Mouse (Mus musculus) spleen, adult 2 months (tissue): ENCODE measurements at regions not wholly inside any gene's neighbourhood (a gene's known extent, or its start where the extent isn't known, plus 50 kb on each side); places are given as distances from the start of the nearest gene placed in this dataset.

Experiments used
- DNase-seq, 2 experiments: peaks; one replicate each; pipeline versions ENCODE4 v3.0.0 to v3.0.0-alpha.2; 2012 to 2021; ENCODE audit warnings: low spot score in 2 of 2, low read depth in 1 of 2
- H3K27ac ChIP-seq: fragments of 200-500 bp; 2 replicates; pipeline ENCODE4 v1.5.1; 2012; ENCODE audit warnings: low read length, inconsistent platforms; ENCODE audit not compliant: insufficient read depth
- H3K27me3 ChIP-seq: fragments of 200-500 bp; 2 replicates; pipeline ENCODE4 v1.6.1; 2012; ENCODE audit warnings: mild to moderate bottlenecking, moderate library complexity, low read length, inconsistent platforms; ENCODE audit not compliant: control insufficient read depth, insufficient read depth
- H3K36me3 ChIP-seq: fragments of 200-500 bp; 2 replicates; pipeline ENCODE4 v1.6.1; 2012; ENCODE audit warnings: mild to moderate bottlenecking, low read length, inconsistent platforms; ENCODE audit not compliant: control insufficient read depth, insufficient read depth
- H3K4me1 ChIP-seq: fragments of 200-500 bp; 2 replicates; pipeline ENCODE4 v1.6.1; 2011; ENCODE audit warnings: inconsistent platforms; ENCODE audit not compliant: control insufficient read depth, insufficient read depth, insufficient read length
- H3K4me3 ChIP-seq: fragments of 200-500 bp; 2 replicates; pipeline ENCODE4 v1.5.1; 2011; ENCODE audit warnings: mild to moderate bottlenecking, inconsistent platforms; ENCODE audit not compliant: insufficient read depth, insufficient read length; ENCODE audit errors: extremely low read depth
- CTCF ChIP-seq: fragments of 200-500 bp; IDR thresholded peaks from 2 replicates; pipeline ENCODE4 v1.5.1; 2011; ENCODE audit warnings: mild to moderate bottlenecking, inconsistent platforms; ENCODE audit not compliant: insufficient read depth, insufficient read length, insufficient replicate concordance; ENCODE audit errors: extremely low read depth
- POLR2A ChIP-seq: fragments of 200-500 bp; IDR thresholded peaks from 2 replicates; pipeline ENCODE4 v1.6.1; 2011; ENCODE audit warnings: low read depth, low read length, inconsistent platforms
- WGBS: fragments of 180-500 bp; shearing (Covaris S2); methylation state at CpG from one replicate; pipeline ENCODE4 v1.1.7; 2018; 5-methylcytosine and 5-hydroxymethylcytosine counted together

GRCm38 (mm10) chr14:73894844-73895243 lies 233.8 kb downstream of the Gm21750 start:
- Histone ChIP-seq H3K4me1 (no peaks in the 10 kb centered on the region), H3K27ac (no peak overlapping the region), H3K36me3 (no peaks in the 10 kb centered on the region), H3K4me3 (no peak overlapping the region), H3K27me3 (no peaks in the 10 kb centered on the region)
- 64% methylated on average over 2 of the region's 2 CpGs for WGBS
- no peak for TF ChIP-seq POLR2A
- TF ChIP-seq CTCF: no peak
- DNase-seq: no peak

- no peak for DNase-seq
- H3K36me3 ChIP-seq: no peaks in the 10 kb centered on the region
- TF ChIP-seq POLR2A (no peak), CTCF (no peak)
- H3K27me3 ChIP-seq: no peaks in the 10 kb centered on the region
- no peak overlapping the region for H3K27ac ChIP-seq
- WGBS: 57% methylated on average over 3 of the region's 3 CpGs
- no peak overlapping the region for H3K4me3 ChIP-seq
- no peaks in the 10 kb centered on the region for H3K4me1 ChIP-seq
Measured at GRCm38 (mm10) chr14:73895266-73895665, 234.2 kb downstream of the Gm21750 start.

DNA sequence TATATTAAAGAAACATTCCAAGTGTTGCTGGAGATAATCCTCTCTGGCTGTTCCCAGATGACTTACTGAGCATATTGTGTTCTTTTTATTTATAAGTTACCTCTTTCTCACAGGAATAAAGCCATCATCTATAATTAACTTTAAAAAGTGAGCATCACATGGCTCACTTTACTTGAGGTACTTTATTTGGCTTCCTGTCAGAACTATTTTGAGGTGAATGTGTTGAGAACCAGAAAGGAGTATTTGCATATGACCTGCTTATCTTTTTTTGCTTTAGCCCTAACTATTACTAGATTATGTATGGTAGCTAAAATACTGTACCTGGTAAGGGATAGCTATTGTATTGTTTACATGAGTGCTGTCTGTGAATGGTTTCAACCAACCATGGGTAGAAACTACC lies 238.1 kb downstream of the Gm21750 start:
- no peak for TF ChIP-seq CTCF
- no peak for TF ChIP-seq POLR2A
- Histone ChIP-seq H3K27me3 (no peaks in the 10 kb centered on the region), H3K4me1 (no peaks in the 10 kb centered on the region), H3K36me3 (no peaks in the 10 kb centered on the region), H3K27ac (no peak overlapping the region), H3K4me3 (no peak overlapping the region)
- DNase-seq: no peak

- DNase-seq: no peak
- Histone ChIP-seq H3K4me1 (no peaks in the 10 kb centered on the region), H3K4me3 (no peak overlapping the region), H3K27ac (no peak overlapping the region), H3K27me3 (no peaks in the 10 kb centered on the region), H3K36me3 (no peaks in the 10 kb centered on the region)
- 46% methylated on average over 6 of the region's 6 CpGs for WGBS
- TF ChIP-seq POLR2A: no peak
- TF ChIP-seq CTCF: no peak
Measured at GRCm38 (mm10) chr14:73902085-73902713, 241.2 kb downstream of the Gm21750 start.

DNA sequence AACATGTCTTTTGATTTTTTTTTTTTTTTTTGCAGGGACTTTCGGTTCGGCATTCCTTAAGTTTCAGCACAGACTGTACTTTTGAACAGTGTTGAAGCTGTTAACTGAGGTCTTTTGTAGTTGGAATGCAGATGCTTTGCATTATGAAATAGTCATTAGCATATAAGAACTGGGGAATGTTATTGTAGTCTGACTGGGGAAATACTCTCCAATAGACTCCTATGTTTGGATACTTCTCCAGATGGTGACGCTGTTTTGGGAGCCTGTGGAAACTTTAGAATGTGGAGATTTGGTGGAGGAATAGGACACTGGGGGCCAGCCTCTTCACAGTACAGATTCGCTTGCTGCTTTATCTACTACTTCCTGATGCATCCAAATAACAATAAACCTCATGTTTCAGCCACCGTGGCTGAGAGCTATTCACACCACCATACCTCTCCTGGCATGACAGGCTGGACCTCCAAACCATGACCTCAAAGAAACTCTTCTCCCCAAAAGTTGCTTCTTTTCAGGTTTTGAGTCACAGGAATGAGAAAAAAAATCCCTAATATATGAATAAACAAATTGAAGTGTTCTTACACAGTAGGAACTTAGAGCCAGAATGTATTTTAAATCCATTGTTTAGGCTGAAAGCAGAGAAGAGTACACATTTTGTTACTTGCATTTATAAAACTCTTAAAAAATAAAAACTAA lies 252.9 kb downstream of the Gm21750 start:
- no peak overlapping the region for H3K4me3 ChIP-seq
- H3K27ac ChIP-seq: no peak overlapping the region
- no peak for TF ChIP-seq POLR2A
- no peak for TF ChIP-seq CTCF
- H3K4me1 ChIP-seq: no peaks in the 10 kb centered on the region
- H3K27me3 ChIP-seq: no peaks in the 10 kb centered on the region
- DNase-seq: no peak
- no peaks in the 10 kb centered on the region for H3K36me3 ChIP-seq
- WGBS: 80% methylated on average over 5 of the region's 5 CpGs

DNA sequence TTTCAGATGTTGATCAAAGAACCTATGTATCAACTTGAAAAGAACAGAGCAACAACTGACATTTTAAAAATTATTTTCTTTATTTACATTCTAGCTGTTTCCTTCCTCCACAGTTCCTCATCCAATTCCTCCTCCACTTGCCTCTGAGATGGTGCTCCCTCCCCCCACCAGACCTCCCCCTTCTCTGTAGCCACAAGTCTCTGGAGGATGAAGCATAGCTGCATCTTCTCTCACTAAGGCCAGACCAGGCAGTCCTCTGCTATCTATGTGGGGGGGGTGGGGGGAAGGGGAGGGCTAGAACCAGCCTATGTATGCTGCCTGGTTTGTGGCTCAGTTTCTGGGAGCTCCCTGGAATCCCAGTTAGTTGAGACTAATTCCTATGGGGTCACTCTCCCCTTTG lies 255.0 kb downstream of the Gm21750 start:
- H3K27ac ChIP-seq: no peak overlapping the region
- H3K27me3 ChIP-seq: no peaks in the 10 kb centered on the region
- no peaks in the 10 kb centered on the region for H3K4me1 ChIP-seq
- H3K4me3 ChIP-seq: no peak overlapping the region
- DNase-seq: no peak
- no peaks in the 10 kb centered on the region for H3K36me3 ChIP-seq
- TF ChIP-seq POLR2A (no peak), CTCF (no peak)

GRCm38 (mm10) chr14:73931095-73931494 lies 270.1 kb downstream of the Gm21750 start:
- no peaks in the 10 kb centered on the region for H3K36me3 ChIP-seq
- H3K4me1 ChIP-seq: no peaks in the 10 kb centered on the region
- DNase-seq: no peak
- WGBS: 72% methylated on average over 2 of the region's 2 CpGs
- H3K27me3 ChIP-seq: no peaks in the 10 kb centered on the region
- TF ChIP-seq CTCF: no peak
- no peak for TF ChIP-seq POLR2A
- no peak overlapping the region for H3K27ac ChIP-seq
- H3K4me3 ChIP-seq: no peak overlapping the region
